Mouse (Mus musculus) MEL (cell line): ENCODE data around the gene Zbtb7b. TPM values are rescaled to one million over a fixed set of nuclear protein-coding genes. Genes with fewer than 3 reads are reported as not detected.

ENCODE experiments used
- DNase-seq: peaks from one replicate; pipeline ENCODE4 v3.0.0; 2011; ENCODE audit warnings: low read depth, low spot score
- H3K27ac ChIP-seq: 2 replicates; pipeline ENCODE4 v1.5.1; 2012; ENCODE audit warnings: low read depth, mild to moderate bottlenecking, control low read depth, low read length, moderate library complexity; ENCODE audit not compliant: control insufficient read depth
- H3K27me3 ChIP-seq, 2 experiments: fragments of 150-350 bp in 1 of 2; sonication (generic) in 1 of 2; 2 replicates each; pipeline ENCODE4 v1.6.1; 2012; ENCODE audit warnings: low read length in 2 of 2, mild to moderate bottlenecking in 2 of 2, improper control_type of control experiment in 1 of 2, moderate library complexity in 1 of 2; ENCODE audit not compliant: insufficient read depth in 2 of 2, control insufficient read depth in 1 of 2
- H3K36me3 ChIP-seq, 2 experiments: 2 replicates each; pipeline ENCODE4 v1.6.1; 2012 to 2014; ENCODE audit warnings: low read length in 2 of 2, improper control_type of control experiment in 1 of 2, inconsistent platforms in 1 of 2, mild to moderate bottlenecking in 1 of 2; ENCODE audit not compliant: insufficient read depth in 2 of 2, control insufficient read depth in 1 of 2
- H3K4me1 ChIP-seq, 2 experiments: fragments of 150-350 bp in 1 of 2; sonication (generic) in 1 of 2; 2 replicates each; pipeline ENCODE4 v1.6.1; 2012; ENCODE audit warnings: low read length in 2 of 2, improper control_type of control experiment in 1 of 2, mild to moderate bottlenecking in 1 of 2; ENCODE audit not compliant: insufficient read depth in 2 of 2, control insufficient read depth in 1 of 2
- H3K4me3 ChIP-seq, 2 experiments: fragments of 150-350 bp in 1 of 2; sonication (generic) in 1 of 2; 2 replicates each; pipeline ENCODE4 v1.5.1; 2012; ENCODE audit warnings: low read depth in 2 of 2, low read length in 2 of 2, mild to moderate bottlenecking in 2 of 2, moderate library complexity in 2 of 2, control low read depth in 1 of 2, improper control_type of control experiment in 1 of 2; ENCODE audit not compliant: control insufficient read depth in 1 of 2, insufficient read depth in 1 of 2
- H3K79me2 ChIP-seq: 2 replicates; pipeline ENCODE4 v1.6.1; 2012; ENCODE audit warnings: mild to moderate bottlenecking, low read length, moderate library complexity; ENCODE audit not compliant: control insufficient read depth, poor library complexity, insufficient read depth
- H3K9ac ChIP-seq: 2 replicates; pipeline ENCODE4 v1.6.1; 2012; ENCODE audit warnings: low read depth, mild to moderate bottlenecking, control low read depth, low read length, moderate library complexity; ENCODE audit not compliant: control insufficient read depth, poor library complexity, severe bottlenecking
- H3K9me3 ChIP-seq: fragments of 150-350 bp; sonication (generic); replicated peaks from 2 replicates; pipeline ENCODE4 v1.6.1; 2012; ENCODE audit warnings: mild to moderate bottlenecking, low read length, improper control_type of control experiment, moderate library complexity; ENCODE audit not compliant: insufficient read depth
- BHLHE40 ChIP-seq: IDR thresholded peaks from 2 replicates; pipeline ENCODE4 v1.6.1; 2012; ENCODE audit warnings: low read depth, mild to moderate bottlenecking, inconsistent platforms, low read length, improper control_type of control experiment, borderline replicate concordance
- CHD1 ChIP-seq: IDR thresholded peaks from 2 replicates; pipeline ENCODE4 v1.6.1; 2012; ENCODE audit warnings: low read depth, mild to moderate bottlenecking, inconsistent platforms, low read length, improper control_type of control experiment
- ELF1 ChIP-seq: IDR thresholded peaks from 2 replicates; pipeline ENCODE4 v1.6.1; 2014; ENCODE audit warnings: low read depth, mild to moderate bottlenecking, inconsistent platforms, low read length, improper control_type of control experiment, moderate library complexity
- EP300 ChIP-seq, 2 experiments: IDR thresholded peaks; 2 replicates each; pipeline ENCODE4 v1.6.1; 2011; ENCODE audit warnings: improper control_type of control experiment in 2 of 2, low read length in 2 of 2, low read depth in 1 of 2, mild to moderate bottlenecking in 1 of 2
- ETS1 ChIP-seq: IDR thresholded peaks from 2 replicates; pipeline ENCODE4 v1.6.1; 2012; ENCODE audit warnings: low read depth, mild to moderate bottlenecking, inconsistent platforms, low read length, improper control_type of control experiment, moderate library complexity
- JUND ChIP-seq: IDR thresholded peaks from 2 replicates; pipeline ENCODE4 v1.6.1; 2011; ENCODE audit warnings: low read depth, mild to moderate bottlenecking, improper control_type of control experiment, low read length
- KAT2A ChIP-seq: conservative IDR thresholded peaks from 2 replicates; pipeline ENCODE4 v1.6.1; 2012; ENCODE audit warnings: low read depth, low read length, improper control_type of control experiment, inconsistent platforms
- MAX ChIP-seq: IDR thresholded peaks from 2 replicates; pipeline ENCODE4 v1.6.1; 2011; ENCODE audit warnings: low read length, improper control_type of control experiment
- MEF2A ChIP-seq: IDR thresholded peaks from 2 replicates; pipeline ENCODE4 v1.6.1; 2014; ENCODE audit warnings: low read depth, mild to moderate bottlenecking, inconsistent platforms, low read length, improper control_type of control experiment; ENCODE audit not compliant: poor library complexity, insufficient replicate concordance, severe bottlenecking; ENCODE audit errors: extremely low read depth
- MYB ChIP-seq: IDR thresholded peaks from 2 replicates; pipeline ENCODE4 v1.6.1; 2011; ENCODE audit warnings: mild to moderate bottlenecking, low read depth, low read length, improper control_type of control experiment
- MYC ChIP-seq: IDR thresholded peaks from 2 replicates; pipeline ENCODE4 v1.6.1; 2011; ENCODE audit warnings: low read depth, mild to moderate bottlenecking, low read length, improper control_type of control experiment, moderate library complexity
- NRF1 ChIP-seq: IDR thresholded peaks from 2 replicates; pipeline ENCODE4 v1.6.1; 2014; ENCODE audit warnings: low read depth, mild to moderate bottlenecking, inconsistent platforms, low read length, improper control_type of control experiment, moderate library complexity; ENCODE audit not compliant: poor library complexity, insufficient read depth, severe bottlenecking
- POLR2A ChIP-seq, 2 experiments: IDR thresholded peaks; 2 replicates each; pipeline ENCODE4 v1.6.1; 2011 to 2012; ENCODE audit warnings: low read length in 2 of 2, mild to moderate bottlenecking in 2 of 2, control low read depth in 1 of 2, improper control_type of control experiment in 1 of 2, low read depth in 1 of 2, moderate library complexity in 1 of 2; ENCODE audit not compliant: control insufficient read depth in 1 of 2, insufficient read depth in 1 of 2, poor library complexity in 1 of 2
- POLR2AphosphoS2 ChIP-seq: IDR thresholded peaks from 2 replicates; pipeline ENCODE4 v1.6.1; 2011; ENCODE audit warnings: low read length, improper control_type of control experiment
- POLR2AphosphoS5 ChIP-seq: IDR thresholded peaks from 2 replicates; pipeline ENCODE4 v1.6.1; 2012; ENCODE audit warnings: low read depth, borderline replicate concordance, mild to moderate bottlenecking, inconsistent platforms, low read length, moderate library complexity, mixed read lengths
- RCOR1 ChIP-seq: IDR thresholded peaks from 2 replicates; pipeline ENCODE4 v1.6.1; 2012; ENCODE audit warnings: low read depth, mild to moderate bottlenecking, inconsistent platforms, low read length, improper control_type of control experiment
- SIN3A ChIP-seq: IDR thresholded peaks from 2 replicates; pipeline ENCODE4 v1.6.1; 2012; ENCODE audit warnings: low read length, improper control_type of control experiment, inconsistent platforms
- SMC3 ChIP-seq: IDR thresholded peaks from 2 replicates; pipeline ENCODE4 v1.6.1; 2011; ENCODE audit warnings: low read depth, low read length, improper control_type of control experiment
- TAL1 ChIP-seq: IDR thresholded peaks from 2 replicates; pipeline ENCODE4 v1.6.1; 2012; ENCODE audit warnings: mild to moderate bottlenecking, inconsistent platforms, low read length, moderate library complexity, mixed read lengths
- TBP ChIP-seq: IDR thresholded peaks from 2 replicates; pipeline ENCODE4 v1.8.0; 2011; ENCODE audit warnings: low read depth, low read length, improper control_type of control experiment
- TCF12 ChIP-seq: IDR thresholded peaks from 2 replicates; pipeline ENCODE4 v1.6.1; 2014; ENCODE audit warnings: low read depth, mild to moderate bottlenecking, inconsistent platforms, low read length, improper control_type of control experiment, moderate library complexity
- UBTF ChIP-seq: IDR thresholded peaks from 2 replicates; pipeline ENCODE4 v1.6.1; 2012; ENCODE audit warnings: low read depth, mild to moderate bottlenecking, inconsistent platforms, low read length, improper control_type of control experiment, moderate library complexity, borderline replicate concordance; ENCODE audit not compliant: insufficient read depth
- USF1 ChIP-seq: IDR thresholded peaks from 2 replicates; pipeline ENCODE4 v1.6.1; 2014; ENCODE audit warnings: low read depth, mild to moderate bottlenecking, inconsistent platforms, low read length, improper control_type of control experiment, moderate library complexity
- ZKSCAN1 ChIP-seq: IDR thresholded peaks from 2 replicates; pipeline ENCODE4 v1.6.1; 2012; ENCODE audit warnings: low read depth, mild to moderate bottlenecking, inconsistent platforms, low read length, improper control_type of control experiment, moderate library complexity
- ZMIZ1 ChIP-seq: IDR thresholded peaks from 2 replicates; pipeline ENCODE4 v1.6.1; 2012; ENCODE audit warnings: low read depth, mild to moderate bottlenecking, inconsistent platforms, low read length, improper control_type of control experiment, moderate library complexity
- ZNF384 ChIP-seq: IDR thresholded peaks from 2 replicates; pipeline ENCODE4 v1.6.1; 2012; ENCODE audit warnings: low read depth, mild to moderate bottlenecking, inconsistent platforms, low read length, improper control_type of control experiment
- polyA plus RNA-seq, 2 experiments: library from polyadenylated mRNA; stranded (reverse) in 1 of 2; unstranded in 1 of 2; fragments of >175 nt in 1 of 2; fragments of >200 nt in 1 of 2; gene quantifications; 2 replicates each; pipeline versions ENCODE4 v1.2.1 to v1.2.4; 2012; ENCODE audit warnings: low replicate concordance in 2 of 2, low read depth in 1 of 2; ENCODE audit not compliant: insufficient read length in 2 of 2, insufficient read depth in 1 of 2, missing spikeins in 1 of 2
- total RNA-seq: library from RNA; depleted of rRNA; stranded (reverse); fragments of 300-350 nt; gene quantifications from 2 replicates; pipeline ENCODE4 v1.2.3, GENCODE M21; 2012

The Zbtb7b gene
- total and polyA plus RNA-seq, 3 experiments: 8.5 to 20.1 TPM; not detected in 1

- no peak for TF ChIP-seq ZNF384
- TF ChIP-seq ELF1: peak; percentile 42
- peak; percentile 90 to 91; a peak in 3 of 4 replicates for TF ChIP-seq POLR2A (IDR thresholded peaks at IDR 0.05; ENCODE audit: control insufficient read depth in 1 of 2, insufficient read depth in 1 of 2, low read depth in 1 of 2, low read length in 2 of 2, poor library complexity in 1 of 2)
- TF ChIP-seq ETS1: peak; percentile 74
- no peak; the same call in 1 of the 2 replicates for TF ChIP-seq MAX
- TF ChIP-seq POLR2AphosphoS2: peak; percentile 84; the same call in 1 of the 2 replicates
- TF ChIP-seq MYC: 0 out of 2 replicates have a peak, but pooled peaks have one; percentile 24
- TF ChIP-seq MEF2A: peak; percentile 82
- TF ChIP-seq NRF1: no peak
- TF ChIP-seq SMC3: peak; percentile 74
- 0 out of 2 replicates have a peak, but pooled peaks have one; percentile 21 for TF ChIP-seq ZKSCAN1
- no peak; a peak in 1 of 4 replicates for TF ChIP-seq EP300 (IDR thresholded peaks at IDR 0.05; ENCODE audit: low read depth in 1 of 2, low read length in 2 of 2)
- no peak for TF ChIP-seq JUND
- TF ChIP-seq TBP: peak; percentile 98
- no peak for TF ChIP-seq MYB
- 0 out of 2 replicates have a peak, but pooled peaks have one; percentile 2 for TF ChIP-seq USF1
- TF ChIP-seq ZMIZ1: peak; percentile 99
- TF ChIP-seq KAT2A: no peak; the same call in 1 of the 2 replicates
- no peak for TF ChIP-seq RCOR1
- TF ChIP-seq TAL1: no peak
- TF ChIP-seq BHLHE40: no peak
- no peak for TF ChIP-seq POLR2AphosphoS5
These were observed 1.5 kb upstream of the Zbtb7b start (continued) for GRCm38 (mm10) chr3:89395806-89396653.

- H3K27ac ChIP-seq: peak overlapping the region; percentile 75
- no peaks in the 10 kb centered on the region for H3K27me3 ChIP-seq
- DNase-seq: peak; percentile 62
- 0 out of 2 replicates have a peak, but pooled peaks have one; percentile 7 for TF ChIP-seq TCF12
- TF ChIP-seq SIN3A: no peak
- TF ChIP-seq EP300 (IDR thresholded peaks at IDR 0.05; ENCODE audit: low read depth in 1 of 2, low read length in 2 of 2): peak in 1 of 2 experiments; percentile 53; a peak in 1 of 4 replicates
- TF ChIP-seq KAT2A: no peak
- peak; percentile 73; the same call in 1 of the 2 replicates for TF ChIP-seq CHD1
- no peak for TF ChIP-seq JUND
- TF ChIP-seq ELF1: no peak
- TF ChIP-seq MYB: no peak; the same call in 1 of the 2 replicates
- TF ChIP-seq ETS1: no peak
- no peak for TF ChIP-seq POLR2AphosphoS2
- peak; percentile 8; the same call in 1 of the 2 replicates for TF ChIP-seq BHLHE40
- no peak for TF ChIP-seq MEF2A
- TF ChIP-seq UBTF: no peak
- peak overlapping the region; percentile 73 for H3K9ac ChIP-seq
- peaks cover 16% of the 10 kb centered on the region for H3K79me2 ChIP-seq
- peaks cover 2 to 12% of the 10 kb centered on the region in 2 experiments; a peak in 3 of 4 replicates for H3K36me3 ChIP-seq
- H3K9me3 ChIP-seq: no peaks in the 10 kb centered on the region
- peaks cover 8 to 17% of the 10 kb centered on the region in 2 experiments for H3K4me1 ChIP-seq
- peak overlapping the region; percentile 75 to 78 for H3K4me3 ChIP-seq
These were observed 836 bp upstream of the Zbtb7b start for GRCm38 (mm10) chr3:89395419-89395805.
